Mouse (Mus musculus) heart, postnatal 0 days (tissue): ENCODE results near the gene Cdr1. TPM values are rescaled to one million over a fixed set of nuclear protein-coding genes. Genes with fewer than 3 reads are reported as not detected.
A peak's percentile ranks its signal among the peaks of the same experiment; 100 is the strongest.

Source experiments
- ATAC-seq: fragments of 200-750 bp; cut with Nextera tagmentation; 2 replicates; pipeline ENCODE4 v1.8.0; 2017; ENCODE audit warnings: low read depth, moderate number of reproducible peaks, moderate library complexity; ENCODE audit not compliant: insufficient read depth
- DNase-seq: peaks from one replicate; pipeline ENCODE4 v3.0.0-alpha.2; 2016; ENCODE audit warnings: low spot score
- H3K27ac ChIP-seq: fragments of 300-500 bp; sonication (generic); 2 replicates; pipeline ENCODE4 v1.5.1; 2014; ENCODE audit warnings: low read depth, mild to moderate bottlenecking
- H3K27me3 ChIP-seq: fragments of 300-500 bp; sonication (generic); 2 replicates; pipeline ENCODE4 v1.6.1; 2014; ENCODE audit warnings: low read length, mixed read lengths; ENCODE audit not compliant: control insufficient read depth, insufficient read depth
- H3K36me3 ChIP-seq: fragments of 300-500 bp; sonication (generic); replicated peaks from 2 replicates; pipeline ENCODE4 v1.6.1; 2014; ENCODE audit warnings: low read length, mixed read lengths; ENCODE audit not compliant: control insufficient read depth, insufficient read depth
- H3K4me1 ChIP-seq: fragments of 300-500 bp; sonication (generic); 2 replicates; pipeline ENCODE4 v1.6.1; 2014; ENCODE audit warnings: antibody characterized with exemption; ENCODE audit not compliant: control insufficient read depth, insufficient read depth
- H3K4me2 ChIP-seq: fragments of 300-500 bp; sonication (generic); 2 replicates; pipeline ENCODE4 v1.6.1; 2014; ENCODE audit warnings: low read depth, mild to moderate bottlenecking, low read length, moderate library complexity
- H3K4me3 ChIP-seq: fragments of 300-500 bp; sonication (generic); 2 replicates; pipeline ENCODE4 v1.5.1; 2014; ENCODE audit warnings: low read depth, low read length
- H3K9ac ChIP-seq: fragments of 300-500 bp; sonication (generic); replicated peaks from 2 replicates; pipeline ENCODE4 v1.6.1; 2014; ENCODE audit warnings: low read depth, low read length, mixed read lengths
- H3K9me3 ChIP-seq: fragments of 300-500 bp; sonication (generic); replicated peaks from 2 replicates; pipeline ENCODE4 v1.6.1; 2016; ENCODE audit warnings: low read length; ENCODE audit not compliant: control insufficient read depth
- CTCF ChIP-seq: IDR thresholded peaks from 2 replicates; pipeline ENCODE4 v1.5.1; 2016; ENCODE audit warnings: antibody characterized with exemption, control low read depth, low read depth
- EP300 ChIP-seq: IDR thresholded peaks from 2 replicates; pipeline ENCODE4 v1.6.1; 2016; ENCODE audit warnings: antibody characterized with exemption, low read depth
- WGBS: fragments of 180-500 bp; shearing (Covaris S2); extraction: QIAGEN DNeasy Blood & Tissue Kit; methylation state at CpG from one replicate; pipeline ENCODE4 v1.1.7; 2014; 5-methylcytosine and 5-hydroxymethylcytosine counted together
- polyA plus RNA-seq: library from polyadenylated mRNA; unstranded; fragments of >200 nt; fragmentation: Nextera tagmentation; extraction: Ambion mirVana; gene quantifications from 2 replicates; pipeline ENCODE4 v1.2.1, GENCODE M21; 2015
- total RNA-seq: library from RNA; depleted of rRNA; stranded (reverse); fragments of >200 nt; gene quantifications from 2 replicates; pipeline ENCODE4 v1.2.3, GENCODE M21; 2014; ENCODE audit warnings: low replicate concordance; rRNA removed

The Cdr1 gene
- total RNA-seq (not detected in 2 replicates), polyA plus RNA-seq (not detected in 2 replicates)

GRCm38 (mm10) chrX:61185458-61185857 lies at the start of gene Cdr1:
Gene Cdr1 (minus strand): TSS chrX:61185558.
- WGBS = 84% methylated on average over 6 of the region's 6 CpGs
- no peak within 1 kb of the TSS for H3K9ac ChIP-seq
- TF ChIP-seq CTCF (no peak), EP300 (no peak)

GRCm38 (mm10) chrX:61185869-61186268 lies 511 bp upstream of the Cdr1 start:
- no peak for TF ChIP-seq CTCF
- no peak for TF ChIP-seq EP300
- H3K4me1 ChIP-seq = no peaks in the 10 kb centered on the region

More at GRCm38 (mm10) chrX:61185458-61185857, at the start of gene Cdr1:
- H3K4me2 ChIP-seq = no peak within 1 kb of the TSS
- no peaks in the 10 kb centered on the region for H3K27me3 ChIP-seq
- ATAC-seq (no peak), DNase-seq (no peak)
- H3K4me1 ChIP-seq = no peaks in the 10 kb centered on the region
- H3K27ac ChIP-seq = no peak within 1 kb of the TSS
- no peak within 1 kb of the TSS for H3K4me3 ChIP-seq
- H3K36me3 ChIP-seq = no peaks in the 10 kb centered on the region
- peaks cover 7% of the 10 kb centered on the region; the same call in 1 of the 2 replicates for H3K9me3 ChIP-seq

DNA sequence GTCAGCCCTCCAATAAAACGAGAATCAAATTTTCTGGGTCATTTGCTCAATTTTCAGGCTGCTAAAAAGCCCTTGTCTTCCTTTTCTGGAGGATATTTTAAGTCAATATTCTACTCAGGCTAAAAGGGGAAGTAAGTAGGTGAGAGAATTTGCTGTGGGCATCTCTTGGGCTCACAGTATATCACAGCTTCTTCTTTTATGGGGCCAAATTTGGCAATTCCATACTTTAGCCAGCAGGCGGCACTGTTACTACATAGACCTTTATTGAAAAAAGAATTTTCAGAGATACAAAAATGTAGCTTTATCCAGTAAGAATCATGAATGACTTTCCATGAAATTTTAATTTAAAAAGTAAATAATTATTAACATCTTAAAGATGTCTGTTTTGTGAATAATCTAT lies 18.8 kb downstream of the Cdr1 start:
- Histone ChIP-seq H3K36me3 (no peaks in the 10 kb centered on the region), H3K27me3 (no peaks in the 10 kb centered on the region), H3K4me3 (no peak overlapping the region), H3K27ac (no peak overlapping the region), H3K9me3 (no peaks in the 10 kb centered on the region), H3K4me2 (no peak overlapping the region), H3K9ac (no peak overlapping the region), H3K4me1 (no peaks in the 10 kb centered on the region)
- WGBS = 38% methylated on average over 2 of the region's 2 CpGs
- ATAC-seq = no peak
- TF ChIP-seq EP300 = no peak
- peak; percentile 20 for TF ChIP-seq CTCF
- DNase-seq = no peak

More at GRCm38 (mm10) chrX:61185869-61186268, 511 bp upstream of the Cdr1 start:
- no peaks in the 10 kb centered on the region for H3K36me3 ChIP-seq
- no peak overlapping the region for H3K4me2 ChIP-seq
- DNase-seq (no peak), ATAC-seq (no peak)
- WGBS = 86% methylated on average over 6 of the region's 6 CpGs
- H3K9me3 ChIP-seq = peaks cover 7% of the 10 kb centered on the region; the same call in 1 of the 2 replicates
- no peak overlapping the region for H3K27ac ChIP-seq
- H3K27me3 ChIP-seq = no peaks in the 10 kb centered on the region
- no peak overlapping the region for H3K4me3 ChIP-seq
- H3K9ac ChIP-seq = no peak overlapping the region

DNA sequence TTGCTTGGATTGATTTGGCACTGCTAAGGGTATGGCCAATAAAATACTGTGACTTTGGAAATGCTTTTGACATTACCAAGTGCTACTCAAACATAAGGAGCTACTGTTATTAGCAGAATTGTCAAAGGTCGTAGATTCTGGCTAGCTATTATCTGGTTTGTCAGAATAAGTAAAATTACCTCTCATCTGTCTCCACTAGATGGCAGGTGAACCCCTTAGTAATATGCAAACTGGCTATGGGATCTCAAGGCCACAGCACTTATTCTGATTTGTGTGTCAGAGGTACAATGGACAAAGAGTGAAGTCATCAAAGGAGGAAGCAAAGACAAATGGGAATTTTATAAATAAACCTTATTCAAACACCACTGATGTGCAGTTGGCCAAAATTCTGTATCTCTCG lies 24.1 kb downstream of the Cdr1 start:
- no peak for DNase-seq
- Histone ChIP-seq H3K27me3 (no peaks in the 10 kb centered on the region), H3K27ac (no peak overlapping the region), H3K36me3 (no peaks in the 10 kb centered on the region), H3K9me3 (no peaks in the 10 kb centered on the region), H3K4me1 (no peaks in the 10 kb centered on the region), H3K4me3 (no peak overlapping the region), H3K9ac (no peak overlapping the region), H3K4me2 (no peak overlapping the region)
- 49% methylated on average over 2 of the region's 2 CpGs for WGBS
- no peak for ATAC-seq
- TF ChIP-seq EP300 (no peak), CTCF (no peak)

DNA sequence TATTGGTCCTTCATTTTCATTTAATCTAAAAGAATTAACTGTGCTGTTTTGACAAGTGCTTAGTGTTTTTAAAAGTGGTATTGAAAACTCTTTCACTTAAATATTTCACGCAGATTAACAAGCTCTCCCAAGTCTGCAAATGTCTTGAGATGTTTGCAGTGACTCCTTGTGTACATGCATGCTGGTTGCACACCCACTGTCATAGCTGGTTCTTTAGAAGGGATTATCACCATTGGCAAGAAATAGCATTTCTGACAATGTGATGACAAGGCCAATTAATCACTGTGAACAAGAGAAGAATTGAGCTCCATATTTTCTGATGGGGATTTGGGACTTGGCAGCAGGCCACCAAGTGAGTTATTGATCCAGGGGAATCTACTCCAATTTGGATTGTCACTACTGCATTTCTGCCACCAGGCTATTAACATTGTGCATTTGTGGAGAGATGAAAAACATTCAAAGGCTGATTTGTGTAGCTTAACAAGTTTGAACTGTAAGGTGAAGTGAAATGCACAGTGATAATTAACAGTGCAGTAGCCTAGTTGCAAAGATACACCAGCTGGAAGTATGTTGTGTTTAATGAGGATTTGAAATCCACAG lies 30.6 kb downstream of the Cdr1 start:
- Histone ChIP-seq H3K4me3 (no peak overlapping the region), H3K36me3 (no peaks in the 10 kb centered on the region), H3K27me3 (no peaks in the 10 kb centered on the region), H3K9me3 (no peaks in the 10 kb centered on the region), H3K27ac (no peak overlapping the region), H3K9ac (no peak overlapping the region), H3K4me2 (no peak overlapping the region), H3K4me1 (no peaks in the 10 kb centered on the region)
- 58% methylated on average over 1 of the region's 1 CpGs for WGBS
- TF ChIP-seq CTCF (no peak), EP300 (no peak)
- ATAC-seq (no peak), DNase-seq (no peak)

GRCm38 (mm10) chrX:61154246-61154645 lies 31.1 kb downstream of the Cdr1 start:
- Histone ChIP-seq H3K4me2 (no peak overlapping the region), H3K27ac (no peak overlapping the region), H3K9ac (no peak overlapping the region), H3K27me3 (no peaks in the 10 kb centered on the region), H3K4me3 (no peak overlapping the region), H3K36me3 (no peaks in the 10 kb centered on the region), H3K4me1 (no peaks in the 10 kb centered on the region), H3K9me3 (no peaks in the 10 kb centered on the region)
- no peak for DNase-seq
- WGBS = 63% methylated on average over 3 of the region's 3 CpGs
- no peak for ATAC-seq
- no peak for TF ChIP-seq EP300
- no peak for TF ChIP-seq CTCF
